Mouse (Mus musculus): Measurements from ENCODE around the gene Gm5592. TPM values are rescaled to one million over a fixed set of nuclear protein-coding genes. Genes with fewer than 3 reads are reported as not detected.

Gm5592 gene
- polyA plus RNA-seq (2015; fragmentation: Nextera tagmentation; extraction: Ambion mirVana), result not detected in 2 replicates

DNA sequence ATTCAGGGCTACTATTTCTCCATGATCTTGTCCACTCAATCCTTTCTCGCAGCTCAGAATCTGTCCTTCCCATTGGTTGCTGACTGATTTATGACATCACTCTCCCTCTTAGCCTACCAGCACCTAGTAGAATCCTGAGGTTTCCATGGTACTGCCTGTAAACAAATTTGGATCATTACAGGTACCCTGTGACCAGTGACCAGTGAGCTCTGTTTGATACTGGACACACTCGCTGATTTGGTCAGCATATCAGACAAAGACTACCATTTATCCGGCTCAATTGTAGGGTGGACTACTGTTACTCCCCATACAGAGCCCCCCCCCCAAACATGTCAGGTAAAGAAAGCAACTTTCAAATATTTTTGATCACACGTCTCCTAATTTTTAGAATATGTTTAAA lies at the start of gene Gm5592:
Gm5592 (plus strand) TSS at position 301 of the 400 bp plus-strand sequence.

Other genes with a start within 250 kb of the Gm5592 start
- not detected in 2 replicates for gene 4930433I11Rik, start 166.3 kb upstream of the Gm5592 start, polyA plus RNA-seq (2015; fragmentation: Nextera tagmentation; extraction: Ambion mirVana)
- not detected in 2 replicates for gene Gm4884, start 121.1 kb upstream of the Gm5592 start, polyA plus RNA-seq (2015; fragmentation: Nextera tagmentation; extraction: Ambion mirVana)
- 6.8 and 7.4 TPM in 2 replicates for gene AI987944, start 239.5 kb downstream of the Gm5592 start, polyA plus RNA-seq (2015; fragmentation: Nextera tagmentation; extraction: Ambion mirVana)